Mouse (Mus musculus) embryonic facial prominence, embryonic 13.5 days (tissue): Measurements from ENCODE around the gene Syp. TPM values are rescaled to one million over a fixed set of nuclear protein-coding genes. Genes with fewer than 3 reads are reported as not detected.

Source experiments
- ATAC-seq: fragments of 200-750 bp; cut with Nextera tagmentation; 2 replicates; pipeline ENCODE4 v1.8.0; 2017; ENCODE audit warnings: low read depth; ENCODE audit not compliant: insufficient number of reproducible peaks, insufficient read depth, low FRiP score, low TSS enrichment
- H3K27ac ChIP-seq: fragments of 300-500 bp; sonication (generic); 2 replicates; pipeline ENCODE4 v1.5.1; 2015; ENCODE audit warnings: moderate library complexity, mild to moderate bottlenecking, inconsistent platforms
- H3K27me3 ChIP-seq: fragments of 300-500 bp; sonication (generic); 2 replicates; pipeline ENCODE4 v1.6.1; 2015; ENCODE audit warnings: mild to moderate bottlenecking, inconsistent platforms
- H3K36me3 ChIP-seq: fragments of 300-500 bp; sonication (generic); 2 replicates; pipeline ENCODE4 v1.6.1; 2015; ENCODE audit warnings: mild to moderate bottlenecking, inconsistent platforms
- H3K4me1 ChIP-seq: fragments of 300-500 bp; sonication (generic); 2 replicates; pipeline ENCODE4 v1.6.1; 2015; ENCODE audit warnings: inconsistent platforms
- H3K4me2 ChIP-seq: fragments of 300-500 bp; sonication (generic); 2 replicates; pipeline ENCODE4 v1.6.1; 2015; ENCODE audit warnings: moderate library complexity, mild to moderate bottlenecking, inconsistent platforms
- H3K4me3 ChIP-seq: fragments of 300-500 bp; sonication (generic); 2 replicates; pipeline ENCODE4 v1.5.1; 2015; ENCODE audit warnings: mild to moderate bottlenecking, inconsistent platforms
- H3K9ac ChIP-seq: fragments of 300-500 bp; sonication (generic); 2 replicates; pipeline ENCODE4 v1.6.1; 2015; ENCODE audit warnings: mild to moderate bottlenecking, inconsistent platforms
- H3K9me3 ChIP-seq: fragments of 300-500 bp; sonication (generic); 2 replicates; pipeline ENCODE4 v1.6.1; 2016; ENCODE audit warnings: inconsistent platforms
- WGBS: fragments of 180-500 bp; shearing (Covaris S2); methylation state at CpG from one replicate; pipeline ENCODE4 v1.1.7; 2015; ENCODE audit warnings: mixed read lengths; 5-methylcytosine and 5-hydroxymethylcytosine counted together
- polyA plus RNA-seq: library from polyadenylated mRNA; unstranded; fragments of >200 nt; fragmentation: Nextera tagmentation; extraction: Ambion mirVana; gene quantifications from 2 replicates; pipeline ENCODE4 v1.2.1, GENCODE M21; 2015

Gene Syp
- polyA plus RNA-seq, 1 experiment from 2014 or later: 2.1 TPM

DNA sequence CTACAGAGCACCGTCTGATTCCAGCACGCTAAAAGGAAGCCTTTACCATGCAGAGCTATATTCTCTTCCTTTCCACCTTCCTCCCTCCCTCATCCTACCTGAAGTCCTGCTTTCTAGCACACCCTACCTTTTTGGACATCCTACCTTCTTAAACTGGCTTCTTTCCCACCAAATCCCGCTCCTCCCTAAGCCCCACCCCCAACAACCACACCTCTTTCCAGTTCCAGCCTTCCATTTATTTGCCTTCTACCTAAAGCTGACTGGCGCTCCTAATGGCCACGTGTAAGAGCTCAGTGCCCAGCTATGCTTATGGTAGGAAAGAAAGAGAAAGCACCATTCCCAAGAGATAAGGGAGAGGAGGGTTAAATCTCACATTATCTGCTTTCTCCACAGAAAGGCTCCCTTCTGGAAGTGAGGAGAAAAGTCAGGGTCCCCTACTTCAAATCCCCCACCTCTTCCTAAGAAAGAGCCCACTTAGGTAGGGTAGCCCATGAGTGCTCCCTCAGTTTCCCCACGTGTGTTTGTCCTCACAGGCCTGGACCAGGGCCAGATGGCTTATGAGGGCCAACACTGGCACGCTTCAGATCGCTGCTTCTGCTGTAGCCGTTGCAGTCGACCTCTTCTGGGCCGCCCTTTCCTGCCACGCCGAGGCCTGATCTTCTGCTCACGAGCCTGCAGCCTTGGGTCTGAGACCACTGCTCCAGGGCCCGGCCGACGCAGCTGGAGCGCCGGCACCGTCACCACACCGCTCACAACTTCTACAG, 27.6 kb downstream of the Syp start:
- no peaks in the 10 kb centered on the region for H3K9me3 ChIP-seq
- no peak overlapping the region for H3K4me3 ChIP-seq
- 77% methylated on average over 21 of the region's 21 CpGs for WGBS
- no peak overlapping the region for H3K27ac ChIP-seq
- H3K27me3 ChIP-seq: no peaks in the 10 kb centered on the region
- H3K9ac ChIP-seq: no peak overlapping the region
- no peaks in the 10 kb centered on the region for H3K4me1 ChIP-seq
- H3K36me3 ChIP-seq: peaks cover 12% of the 10 kb centered on the region; the same call in 1 of the 2 replicates
- no peak for ATAC-seq
- H3K4me2 ChIP-seq: no peak overlapping the region

DNA sequence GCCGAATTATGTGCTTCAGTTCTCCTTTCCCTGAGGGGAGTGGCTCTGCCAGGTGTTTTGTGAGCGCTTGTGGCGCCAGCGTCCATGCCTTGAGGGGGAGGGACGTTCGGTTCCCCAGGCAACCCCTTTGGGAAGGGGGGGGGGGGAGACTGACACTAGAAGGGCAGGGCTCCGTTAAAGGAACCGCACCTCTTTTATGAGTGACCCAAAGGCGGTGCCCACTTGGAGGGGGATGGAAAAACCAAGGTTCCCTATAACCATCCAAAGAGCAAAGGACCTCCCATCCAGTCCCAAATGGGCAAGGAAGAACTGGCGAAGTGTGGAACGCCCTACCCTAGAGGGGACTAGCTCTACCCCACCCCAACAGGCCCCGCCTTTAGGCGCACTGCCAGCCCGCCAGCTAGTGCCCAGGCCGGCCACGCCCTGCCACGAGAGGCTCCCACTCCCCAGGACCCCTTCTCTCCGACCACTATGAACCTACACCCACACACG, 32.2 kb downstream of the Syp start:
- WGBS: 22% methylated on average over 19 of the region's 19 CpGs
- H3K4me3 ChIP-seq: peak overlapping the region; percentile 49
- peak overlapping the region; percentile 80 for H3K27ac ChIP-seq
- H3K9ac ChIP-seq: peak overlapping the region; percentile 67
- H3K4me1 ChIP-seq: no peaks in the 10 kb centered on the region
- peak overlapping the region; percentile 57 for H3K4me2 ChIP-seq
- ATAC-seq: peak; percentile 58
- peaks cover 12% of the 10 kb centered on the region; the same call in 1 of the 2 replicates for H3K36me3 ChIP-seq
- H3K27me3 ChIP-seq: no peaks in the 10 kb centered on the region
- no peaks in the 10 kb centered on the region for H3K9me3 ChIP-seq

DNA sequence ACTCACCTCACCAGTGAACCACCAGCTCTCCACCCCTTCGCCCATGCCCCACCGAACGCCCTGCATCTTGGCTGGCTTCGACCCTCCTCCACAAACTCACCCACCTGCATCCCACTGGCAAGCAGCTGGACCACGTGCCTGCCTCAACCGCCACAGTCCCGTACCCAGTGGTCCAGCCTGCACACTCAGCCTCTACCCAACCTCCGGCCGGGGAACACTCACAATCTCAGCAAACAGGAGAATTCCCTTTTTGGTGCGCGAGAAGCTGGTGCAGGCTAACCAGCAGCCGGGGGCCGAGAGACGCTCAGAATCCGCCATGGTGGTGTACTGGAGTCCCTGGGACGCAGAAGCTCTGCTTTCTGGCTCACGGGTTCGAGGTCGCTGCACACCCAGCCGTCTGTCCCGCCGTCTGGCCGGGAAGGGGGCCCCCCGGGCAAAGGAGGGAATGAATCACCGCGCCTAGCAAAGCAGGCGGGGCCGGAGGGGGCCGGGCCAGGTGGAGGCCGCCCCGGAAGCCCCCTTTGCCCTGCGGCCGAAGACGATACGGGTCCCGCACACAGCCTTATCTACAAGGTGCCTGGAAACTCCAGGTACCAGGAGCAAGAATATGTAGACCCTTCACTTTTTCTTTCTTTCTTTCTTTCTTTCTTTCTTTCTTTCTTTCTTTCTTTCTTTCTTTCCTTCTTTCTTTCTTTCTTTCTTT, 32.8 kb downstream of the Syp start, which contains the start of gene Plp2:
Gene Plp2 (minus strand): TSS at position 470 of the 703 bp plus-strand sequence.
- Histone ChIP-seq H3K4me2 (peak within 1 kb of the TSS; percentile 57), H3K36me3 (peaks cover 12% of the 10 kb centered on the region; the same call in 1 of the 2 replicates), H3K27ac (peak within 1 kb of the TSS; percentile 80), H3K4me3 (peak within 1 kb of the TSS; percentile 49), H3K9ac (peak within 1 kb of the TSS; percentile 67), H3K27me3 (no peaks in the 10 kb centered on the region), H3K4me1 (no peaks in the 10 kb centered on the region), H3K9me3 (no peaks in the 10 kb centered on the region)
- WGBS: 24% methylated on average over 36 of the region's 36 CpGs
- ATAC-seq: 0 out of 2 replicates have a peak, but pooled peaks have one; percentile 7

DNA sequence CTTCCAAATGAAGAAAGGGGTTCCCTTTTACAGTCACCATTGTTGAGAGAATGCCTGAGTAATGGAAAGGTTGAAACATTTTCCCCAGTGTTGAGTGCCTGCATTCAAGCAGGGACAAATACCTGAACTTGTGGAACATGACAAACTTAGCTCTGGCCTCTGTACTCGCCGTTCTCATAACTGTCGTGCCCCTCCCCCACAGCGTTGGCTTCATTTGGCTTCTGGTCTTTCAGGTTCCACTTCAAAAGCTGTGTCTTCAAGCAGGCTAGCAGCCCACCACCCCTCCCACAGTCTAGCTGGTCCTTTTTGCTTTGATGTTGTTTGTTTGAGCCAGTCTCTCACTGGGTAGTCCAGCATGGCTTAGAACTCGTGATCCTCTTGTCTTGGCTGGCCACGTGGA, 34.5 kb downstream of the Syp start:
- no peak overlapping the region for H3K4me2 ChIP-seq
- no peak overlapping the region for H3K9ac ChIP-seq
- H3K9me3 ChIP-seq: no peaks in the 10 kb centered on the region
- H3K4me3 ChIP-seq: no peak overlapping the region
- no peaks in the 10 kb centered on the region for H3K27me3 ChIP-seq
- ATAC-seq: no peak
- H3K4me1 ChIP-seq: no peaks in the 10 kb centered on the region
- WGBS: 55% methylated on average over 6 of the region's 6 CpGs
- H3K27ac ChIP-seq: no peak overlapping the region
- H3K36me3 ChIP-seq: no peaks in the 10 kb centered on the region

DNA sequence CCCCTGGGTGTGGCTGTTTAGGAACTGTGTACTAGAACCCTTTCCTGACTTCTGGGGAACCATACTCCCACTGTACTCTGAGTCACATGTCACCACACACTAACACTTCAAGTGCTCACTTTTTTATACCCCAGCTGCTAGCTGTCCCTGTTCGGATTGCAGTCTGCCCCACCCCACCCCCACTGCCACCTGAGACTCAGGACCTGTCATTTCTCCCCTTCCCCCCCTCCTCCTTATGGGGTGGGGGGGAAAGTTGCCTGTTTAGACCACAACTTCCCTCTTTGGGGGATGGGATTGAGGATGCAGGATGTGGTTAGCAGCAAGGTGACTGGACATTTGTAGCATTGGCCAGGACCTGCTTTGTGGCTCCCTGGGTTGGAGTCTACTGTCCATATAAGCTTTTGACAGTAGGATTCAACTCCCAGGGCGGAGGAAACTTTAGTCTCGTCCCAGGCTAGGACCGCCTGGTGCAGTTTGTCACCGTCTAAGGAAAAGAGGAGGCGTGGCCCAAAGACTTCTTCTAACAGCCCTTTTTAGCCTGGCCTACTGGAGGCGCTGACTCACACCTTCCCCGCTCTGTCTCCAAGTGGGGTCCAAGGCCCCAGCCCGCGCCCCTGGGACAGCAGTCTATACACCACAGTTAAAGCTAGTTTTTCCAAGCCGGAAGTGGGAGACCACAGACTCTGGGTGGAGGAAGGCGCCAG, 35.5 kb downstream of the Syp start:
- Histone ChIP-seq H3K4me3 (peak overlapping the region; percentile 31; the same call in 1 of the 2 replicates), H3K9ac (no peak overlapping the region), H3K36me3 (no peaks in the 10 kb centered on the region), H3K27me3 (no peaks in the 10 kb centered on the region), H3K4me2 (peak overlapping the region; percentile 56), H3K9me3 (no peaks in the 10 kb centered on the region), H3K4me1 (no peaks in the 10 kb centered on the region), H3K27ac (peak overlapping the region; percentile 81)
- 45% methylated on average over 12 of the region's 12 CpGs for WGBS
- peak; percentile 43; the same call in 1 of the 2 replicates for ATAC-seq

DNA sequence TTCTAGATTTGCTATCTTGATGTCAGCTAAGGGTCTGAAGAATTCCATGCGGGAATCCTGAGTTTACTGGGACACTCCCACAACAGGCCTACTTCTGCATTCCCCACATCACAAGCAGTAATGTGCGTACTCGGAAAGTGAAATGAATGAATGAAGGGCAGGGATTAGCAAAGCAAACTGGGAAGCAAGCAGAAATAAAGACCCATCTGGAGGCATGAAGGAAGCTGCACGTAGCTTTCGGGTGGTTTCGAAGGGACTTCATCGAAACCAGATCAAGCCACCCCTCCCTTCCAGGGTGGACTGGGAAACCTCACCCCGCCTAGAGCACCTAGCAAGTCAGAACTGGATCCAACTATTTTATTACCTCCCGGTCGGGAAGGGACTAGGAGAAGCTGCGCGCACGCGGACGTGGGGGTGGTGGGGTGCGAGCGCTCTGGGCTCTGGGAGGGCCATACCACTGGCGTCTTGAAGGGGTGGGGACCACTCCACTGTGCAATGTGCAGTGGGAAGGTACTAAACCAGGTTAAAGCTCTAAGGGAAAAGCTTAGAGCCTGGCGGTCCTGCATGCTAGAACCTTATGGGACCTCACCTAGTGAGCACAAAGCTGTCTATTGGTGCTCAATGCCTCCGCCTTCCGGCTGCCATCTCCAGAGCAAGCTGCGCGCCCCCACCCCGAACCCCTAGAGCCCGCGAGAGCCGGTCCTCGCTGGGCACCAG, 36.2 kb downstream of the Syp start:
- peak overlapping the region; percentile 40; the same call in 1 of the 2 replicates for H3K9ac ChIP-seq
- 33% methylated on average over 28 of the region's 28 CpGs for WGBS
- H3K4me3 ChIP-seq: peak overlapping the region; percentile 31
- no peaks in the 10 kb centered on the region for H3K9me3 ChIP-seq
- ATAC-seq: no peak; the same call in 1 of the 2 replicates
- peak overlapping the region; percentile 81 for H3K27ac ChIP-seq
- H3K4me1 ChIP-seq: no peaks in the 10 kb centered on the region
- no peaks in the 10 kb centered on the region for H3K36me3 ChIP-seq
- no peaks in the 10 kb centered on the region for H3K27me3 ChIP-seq
- peak overlapping the region; percentile 56 for H3K4me2 ChIP-seq

DNA sequence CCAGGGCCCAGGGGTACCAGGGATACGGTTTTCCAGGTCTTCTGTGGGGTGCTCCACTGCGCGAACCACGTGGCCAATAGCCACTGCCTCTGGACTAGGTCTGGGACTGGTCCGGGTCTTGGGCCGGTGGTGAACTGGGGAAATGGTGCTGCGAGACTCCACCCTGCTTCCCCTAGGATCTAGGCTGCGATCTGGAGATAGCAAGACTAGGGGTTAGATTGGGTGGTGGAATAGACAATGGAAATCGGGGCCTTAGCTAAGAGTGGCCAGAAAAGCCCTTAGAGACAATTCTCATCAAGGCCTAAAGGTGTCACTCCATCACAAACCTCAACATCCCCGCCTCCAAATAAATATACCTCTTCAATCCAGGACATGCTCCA, 36.7 kb downstream of the Syp start:
- WGBS: 39% methylated on average over 10 of the region's 10 CpGs
- peak overlapping the region; percentile 40; the same call in 1 of the 2 replicates for H3K9ac ChIP-seq
- H3K4me1 ChIP-seq: no peaks in the 10 kb centered on the region
- no peaks in the 10 kb centered on the region for H3K27me3 ChIP-seq
- ATAC-seq: no peak
- peak overlapping the region; percentile 81 for H3K27ac ChIP-seq
- no peaks in the 10 kb centered on the region for H3K36me3 ChIP-seq
- H3K9me3 ChIP-seq: no peaks in the 10 kb centered on the region
- H3K4me2 ChIP-seq: peak overlapping the region; percentile 56
- H3K4me3 ChIP-seq: peak overlapping the region; percentile 31

DNA sequence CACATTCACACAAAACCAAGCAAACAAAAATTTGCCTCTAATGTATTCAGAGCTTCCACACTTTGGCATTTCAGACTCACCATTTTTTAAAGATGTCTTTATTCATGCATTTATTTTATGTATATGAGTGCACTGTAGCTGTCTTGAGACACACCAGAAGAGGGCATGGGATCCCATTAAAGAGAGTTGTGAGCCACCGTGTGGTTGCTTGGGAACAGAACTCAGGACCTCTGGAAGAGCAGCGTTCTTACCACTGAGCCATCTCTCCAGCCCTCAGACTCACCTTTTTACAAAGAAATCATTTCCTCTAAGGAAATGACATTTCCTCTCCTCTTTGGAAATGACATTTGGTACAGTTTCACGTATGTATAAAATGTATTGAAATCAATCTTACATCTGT, 40.7 kb downstream of the Syp start:
- Histone ChIP-seq H3K9me3 (no peaks in the 10 kb centered on the region), H3K36me3 (no peaks in the 10 kb centered on the region), H3K27ac (no peak overlapping the region), H3K4me1 (no peaks in the 10 kb centered on the region), H3K4me2 (no peak overlapping the region; the same call in 1 of the 2 replicates), H3K27me3 (no peaks in the 10 kb centered on the region), H3K9ac (no peak overlapping the region), H3K4me3 (no peak overlapping the region)
- 49% methylated on average over 3 of the region's 3 CpGs for WGBS
- ATAC-seq: no peak

DNA sequence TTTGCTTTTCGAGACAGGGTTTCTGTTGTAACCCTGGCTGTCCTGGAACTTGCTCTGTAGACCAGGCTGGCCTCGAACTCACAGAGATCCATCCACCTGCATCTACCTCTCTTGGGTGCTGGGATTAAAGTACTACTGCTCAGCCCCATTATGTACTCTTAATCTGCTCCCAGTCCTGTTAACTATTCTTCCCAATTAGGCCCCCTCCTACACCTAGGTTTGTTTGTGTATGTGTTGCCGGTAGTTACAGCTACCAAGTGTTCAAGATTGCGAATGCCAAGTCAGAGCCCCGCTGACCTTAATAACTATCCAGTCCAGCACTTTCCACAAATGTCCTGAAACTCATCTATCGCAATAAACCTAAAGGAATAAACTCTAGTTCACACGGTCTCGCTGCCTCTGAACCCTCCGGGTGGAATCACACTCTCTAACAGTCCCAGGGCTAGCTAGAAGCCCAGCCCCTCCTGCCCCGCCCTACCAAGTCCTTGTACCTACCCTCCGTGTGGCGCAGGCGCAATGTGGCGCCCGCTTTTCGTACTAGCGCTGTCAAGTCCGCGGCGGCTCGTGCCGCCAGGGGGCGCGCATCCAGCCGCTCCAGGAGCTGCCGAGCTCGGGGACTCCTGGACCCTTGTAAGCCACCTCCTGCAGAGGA, 41.3 kb downstream of the Syp start:
- Histone ChIP-seq H3K36me3 (no peaks in the 10 kb centered on the region), H3K9ac (0 out of 2 replicates have a peak overlapping the region, but pooled peaks have one; percentile 49), H3K4me2 (peak overlapping the region; percentile 54), H3K27me3 (no peaks in the 10 kb centered on the region), H3K9me3 (no peaks in the 10 kb centered on the region), H3K27ac (no peak overlapping the region), H3K4me1 (no peaks in the 10 kb centered on the region), H3K4me3 (peak overlapping the region; percentile 33)
- 20% methylated on average over 27 of the region's 27 CpGs for WGBS
- ATAC-seq: peak; percentile 83

DNA sequence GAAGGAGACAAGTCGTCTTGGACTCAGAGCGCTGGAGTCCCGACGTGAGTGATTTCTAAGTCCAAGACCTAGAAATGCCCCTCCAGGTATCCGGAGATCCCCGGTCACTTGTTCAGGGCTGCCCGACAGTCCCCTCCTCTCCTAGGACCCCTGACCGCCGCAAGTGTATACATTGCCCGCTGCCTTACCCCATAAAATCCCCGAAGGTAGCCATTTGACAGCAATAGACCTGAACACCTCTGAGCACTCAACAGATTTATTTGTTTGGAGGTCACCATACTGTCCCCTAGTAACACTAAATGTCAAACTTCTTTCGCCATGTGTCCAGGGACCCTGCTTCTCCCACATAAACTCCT, 41.8 kb downstream of the Syp start:
- Histone ChIP-seq H3K9ac (0 out of 2 replicates have a peak overlapping the region, but pooled peaks have one; percentile 49), H3K9me3 (no peaks in the 10 kb centered on the region), H3K4me2 (peak overlapping the region; percentile 54), H3K27ac (no peak overlapping the region), H3K4me3 (peak overlapping the region; percentile 33), H3K4me1 (no peaks in the 10 kb centered on the region), H3K36me3 (no peaks in the 10 kb centered on the region), H3K27me3 (no peaks in the 10 kb centered on the region)
- no peak for ATAC-seq
- WGBS: 20% methylated on average over 12 of the region's 12 CpGs
